Mouse (Mus musculus) liver, postnatal 0 days (tissue): ENCODE measurements around the gene Hba-a2.

ENCODE experiments used
- CTCF ChIP-seq: sonication (generic); IDR thresholded peaks from 2 replicates; pipeline ENCODE4 v1.5.1; 2016; ENCODE audit warnings: antibody characterized with exemption, low read depth
- EP300 ChIP-seq: IDR thresholded peaks from 2 replicates; pipeline ENCODE4 v1.6.1; 2016; ENCODE audit warnings: antibody characterized with exemption, low read depth, mild to moderate bottlenecking

DNA sequence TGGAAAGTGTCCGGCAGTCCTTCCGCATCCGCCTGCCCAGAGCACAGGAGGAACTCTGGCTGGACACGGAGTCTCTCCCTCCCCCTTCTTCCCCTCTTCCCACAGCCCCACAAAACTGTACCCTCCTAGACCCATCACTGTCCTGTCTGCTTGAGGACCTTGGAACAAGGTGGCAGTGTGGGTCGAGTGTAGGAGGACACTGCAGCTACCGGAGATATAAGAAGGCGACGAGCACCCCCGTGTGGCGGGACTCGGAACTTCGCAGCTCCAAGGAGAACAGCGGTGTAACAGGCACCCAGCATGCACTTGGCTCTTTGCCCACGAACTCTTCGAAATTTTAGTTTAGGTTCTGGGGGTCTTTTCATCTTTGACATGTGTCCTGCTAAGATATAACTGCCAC is 28.3 kb downstream of the Hba-a2 start:
- TF ChIP-seq CTCF (peak; percentile 96), EP300 (no peak)
